Mouse (Mus musculus): ENCODE results near the gene Stac2.

Gene Stac2

DNA sequence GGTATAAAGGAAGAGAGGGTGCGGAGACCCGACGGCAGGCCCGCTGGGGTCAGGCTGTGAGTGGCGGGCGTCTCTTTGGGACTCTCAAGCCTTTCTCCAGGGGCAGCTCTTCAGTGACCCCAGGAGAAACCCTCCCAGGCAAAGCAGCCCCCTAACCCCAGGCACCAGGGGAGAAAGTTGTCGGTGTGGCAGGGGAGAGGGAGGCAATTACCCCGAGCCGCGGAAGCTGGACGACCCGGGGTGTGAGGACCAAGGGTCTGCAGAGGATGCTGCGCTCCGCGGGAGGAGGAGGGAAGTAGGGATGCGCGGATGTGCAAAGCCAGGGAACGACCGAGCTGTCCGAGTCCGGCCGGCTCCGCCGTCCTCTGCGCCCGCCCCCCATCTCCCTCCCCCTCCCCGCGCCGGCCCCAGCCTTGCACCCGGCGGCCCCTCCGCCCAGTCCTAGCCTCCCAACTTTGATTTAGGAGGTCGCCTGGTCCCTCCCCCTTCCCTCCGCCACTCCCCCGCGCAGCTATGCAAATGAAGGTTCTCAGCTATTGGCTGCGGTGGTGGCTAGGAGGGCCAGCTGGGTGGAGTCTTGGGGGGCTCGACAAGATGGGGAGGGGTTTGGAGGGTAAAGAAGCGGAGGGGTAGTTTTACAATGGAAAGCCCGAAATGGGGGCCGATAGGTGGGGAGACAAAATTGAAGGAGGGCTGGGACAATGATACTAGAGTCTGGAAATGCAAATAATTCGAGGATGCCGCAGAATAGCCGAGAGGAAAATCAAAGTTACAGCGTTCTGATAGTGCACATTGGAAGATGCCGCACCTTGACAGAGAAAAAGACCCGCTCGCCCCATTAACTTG lies at the start of gene Stac2:
Stac2 (minus strand) TSS at position 474 of the 846 bp plus-strand sequence.
- DNase-seq (ENCODE audit: low read depth), result no peak

DNA sequence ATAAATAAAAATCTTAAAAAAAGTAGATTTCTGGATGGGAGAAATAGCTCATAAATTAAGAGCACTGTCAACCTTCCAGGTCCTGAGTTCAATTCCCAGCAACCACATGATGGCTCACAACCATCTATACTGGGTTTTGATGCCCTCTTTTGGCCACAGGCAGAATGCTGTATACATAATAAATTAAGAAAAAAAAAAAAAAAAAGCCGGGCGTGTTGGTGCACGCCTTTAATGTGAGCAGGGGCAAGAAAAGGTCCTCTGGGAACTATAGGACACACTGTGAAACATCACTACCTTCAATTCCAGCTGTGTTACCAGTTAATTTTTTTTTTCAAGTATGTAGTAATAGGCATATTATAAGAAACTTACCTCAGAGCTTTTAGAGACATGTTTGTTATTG lies 48.1 kb upstream of the Stac2 start:
- no peak for DNase-seq (ENCODE audit: low read depth)

DNA sequence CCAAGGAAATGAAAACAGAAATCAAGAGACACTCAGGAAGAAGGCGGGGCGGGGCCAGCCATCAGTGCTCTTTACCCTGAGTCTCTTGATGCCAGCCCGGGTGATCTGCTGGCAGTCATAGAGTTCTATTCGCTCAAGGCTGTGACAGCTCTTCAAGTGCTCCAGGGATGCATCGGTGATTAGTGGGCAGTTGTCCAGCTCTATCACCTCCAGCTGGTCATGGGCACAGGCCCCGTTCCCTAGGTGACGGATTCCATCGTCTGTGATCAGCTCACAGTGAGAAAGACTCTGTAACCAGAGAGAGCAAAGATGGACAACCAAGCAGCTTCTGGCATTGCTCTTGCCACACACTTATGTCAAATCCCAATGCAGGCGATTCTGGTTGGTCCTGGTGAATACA lies 37.3 kb upstream of the Stac2 start:
- DNase-seq (ENCODE audit: low read depth), result no peak

GRCm38 (mm10) chr11:98088224-98088623 lies 35.0 kb upstream of the Stac2 start:
- no peak for DNase-seq (ENCODE audit: low read depth)

DNA sequence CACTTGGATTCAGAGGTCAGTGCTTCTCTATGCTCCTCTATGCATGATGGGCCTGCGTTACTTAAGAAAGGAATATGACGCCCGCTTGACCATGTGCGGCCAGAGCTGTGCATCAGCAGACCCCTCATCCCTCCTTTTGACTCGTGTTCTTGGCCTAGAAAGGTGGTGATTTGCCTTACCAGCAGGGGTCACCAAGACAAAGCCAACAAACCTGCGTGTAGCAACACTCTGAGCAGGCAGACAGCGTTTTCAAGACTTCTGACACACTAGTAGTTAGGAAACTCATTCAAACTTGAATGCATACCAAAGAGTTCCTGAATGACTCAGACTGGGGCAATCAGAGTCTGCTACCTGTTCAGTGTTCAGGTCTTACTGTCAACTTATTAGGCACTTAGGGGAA lies 33.3 kb upstream of the Stac2 start:
- no peak for DNase-seq (ENCODE audit: low read depth)

DNA sequence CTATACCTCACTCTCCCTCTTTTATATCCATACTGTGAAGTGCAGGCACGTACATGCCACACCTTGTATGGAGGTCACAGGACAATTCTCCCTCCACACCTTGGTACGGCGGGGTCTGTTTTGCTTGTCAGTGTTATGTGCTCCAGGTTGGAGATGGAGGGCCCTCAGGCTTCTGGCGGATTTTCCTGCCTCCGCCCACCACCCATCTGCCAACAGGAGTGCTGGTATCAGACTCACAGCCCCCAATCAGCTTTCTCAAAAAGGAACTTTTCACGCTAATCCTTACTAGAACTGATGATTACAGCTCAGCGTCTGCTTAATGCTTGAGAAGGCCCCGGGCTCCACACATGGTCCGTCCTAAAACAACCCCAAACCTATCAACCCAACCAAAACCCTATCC lies 32.9 kb upstream of the Stac2 start:
- DNase-seq (ENCODE audit: low read depth), result no peak

DNA sequence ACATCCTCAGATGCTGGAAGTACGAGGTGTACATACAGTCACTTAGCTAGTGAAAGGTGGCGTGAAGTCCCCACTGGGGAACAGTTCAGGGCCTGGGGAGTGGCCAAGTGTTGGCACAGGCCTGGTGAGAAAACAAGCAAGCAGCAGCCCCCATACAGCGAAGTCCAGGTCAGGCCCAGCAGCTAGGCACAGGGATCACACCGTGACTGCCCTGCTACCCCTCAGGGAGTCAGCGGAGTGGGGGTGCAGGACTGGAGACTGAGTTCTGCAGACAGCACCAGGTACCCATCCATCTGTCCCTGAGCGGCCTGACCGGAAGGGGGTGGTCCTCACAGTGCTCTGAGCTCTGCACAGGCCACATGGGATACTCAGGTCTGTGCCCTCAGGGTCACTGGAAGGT lies 29.5 kb upstream of the Stac2 start:
- DNase-seq (ENCODE audit: low read depth), result no peak

DNA sequence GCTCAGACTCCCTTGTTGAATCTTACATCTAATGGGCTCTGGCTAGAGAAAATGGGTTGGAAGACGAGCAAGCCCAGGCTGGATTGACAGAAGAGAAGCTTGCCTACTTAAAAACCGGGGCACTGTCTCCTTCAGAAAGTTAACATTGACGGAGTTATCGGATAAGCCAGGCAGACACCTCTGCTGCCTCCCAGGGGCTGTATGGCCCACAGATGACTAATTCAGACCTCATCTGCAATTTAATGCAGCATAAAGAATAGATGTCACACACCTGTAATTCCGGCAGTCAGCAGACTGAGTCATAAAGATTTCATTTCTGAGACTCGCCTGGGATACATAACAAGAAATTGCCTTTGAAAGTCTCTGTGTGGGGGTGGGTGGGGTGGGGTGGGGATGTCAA lies 27.2 kb upstream of the Stac2 start:
- DNase-seq (ENCODE audit: low read depth), result no peak

DNA sequence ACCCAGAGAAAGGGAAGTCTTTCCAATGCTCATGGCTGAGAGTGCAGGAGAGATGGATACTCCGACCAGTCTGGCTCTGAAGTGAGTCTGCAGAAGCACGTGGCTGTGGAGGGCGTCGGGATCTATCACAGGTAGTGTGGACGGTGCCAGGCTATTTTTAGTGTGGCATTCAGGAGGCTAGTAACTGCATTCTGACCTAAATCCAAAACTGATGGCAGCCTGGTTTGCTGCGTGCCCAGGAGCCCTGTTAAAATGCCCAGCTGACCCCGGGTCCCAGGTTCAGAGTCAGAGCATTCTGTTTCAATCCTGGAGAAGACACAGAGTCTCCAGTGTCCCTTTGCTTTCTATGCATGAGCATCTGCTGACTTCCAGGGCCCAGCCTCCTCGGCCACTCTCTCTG lies 23.8 kb upstream of the Stac2 start:
- no peak for DNase-seq (ENCODE audit: low read depth)

DNA sequence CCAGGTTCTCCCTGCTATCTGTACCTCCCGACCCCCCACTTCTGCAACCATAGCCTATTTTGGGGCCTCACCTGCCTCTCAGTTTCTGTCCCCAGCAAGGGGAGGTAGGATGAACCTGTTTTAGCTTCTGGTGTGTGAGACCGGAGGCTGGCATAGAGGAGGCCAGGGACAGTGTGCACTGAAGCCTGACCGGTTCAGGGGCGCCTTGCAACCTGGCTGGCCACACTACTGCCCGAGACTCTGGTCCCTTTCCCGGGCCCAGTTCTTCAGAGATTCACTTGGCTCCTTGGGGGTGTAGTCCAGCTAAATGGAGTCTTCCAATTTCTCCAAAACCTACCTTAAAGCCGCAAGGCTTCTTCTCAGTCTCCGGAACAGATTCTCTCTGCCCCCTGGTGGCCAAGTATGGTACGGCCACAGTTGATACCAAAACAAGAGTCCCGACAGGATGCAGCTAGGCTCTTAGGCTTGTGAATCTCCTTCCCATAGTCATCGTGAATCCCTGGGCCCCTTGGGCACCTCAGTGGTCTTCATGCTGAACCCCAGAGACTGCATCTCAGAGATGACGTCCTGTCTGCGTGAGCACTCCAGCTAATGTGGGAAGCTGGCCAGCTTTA lies 22.0 kb upstream of the Stac2 start:
- peak; percentile 60 for DNase-seq (ENCODE audit: low read depth)

GRCm38 (mm10) chr11:98073442-98073841 lies 20.2 kb upstream of the Stac2 start:
- no peak for DNase-seq (ENCODE audit: low read depth)

DNA sequence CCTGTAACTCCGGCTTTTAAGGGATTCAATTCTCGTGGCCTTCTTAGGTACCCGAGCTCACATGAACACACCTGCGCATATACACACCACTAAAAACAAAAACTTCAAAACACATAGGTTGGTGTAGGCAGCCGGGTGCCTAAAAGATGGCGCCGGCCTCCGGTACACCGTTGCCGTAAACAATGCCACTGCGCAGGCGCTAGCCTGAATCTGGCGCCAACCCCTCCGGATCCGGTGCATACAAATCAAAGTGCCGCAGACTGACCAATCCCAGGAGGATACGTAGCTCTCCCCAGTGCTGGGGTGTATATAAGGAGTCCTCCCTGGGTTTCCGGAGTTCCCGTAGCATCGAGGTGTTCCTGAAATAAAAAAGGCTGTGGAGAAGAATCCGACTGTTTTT lies 14.0 kb upstream of the Stac2 start:
- no peak for DNase-seq (ENCODE audit: low read depth)

GRCm38 (mm10) chr11:98066201-98066600 lies 12.9 kb upstream of the Stac2 start:
- DNase-seq (ENCODE audit: low read depth), result no peak

- DNase-seq (ENCODE audit: low read depth), result no peak
Observed at GRCm38 (mm10) chr11:98061904-98062562, 8.8 kb upstream of the Stac2 start.

DNA sequence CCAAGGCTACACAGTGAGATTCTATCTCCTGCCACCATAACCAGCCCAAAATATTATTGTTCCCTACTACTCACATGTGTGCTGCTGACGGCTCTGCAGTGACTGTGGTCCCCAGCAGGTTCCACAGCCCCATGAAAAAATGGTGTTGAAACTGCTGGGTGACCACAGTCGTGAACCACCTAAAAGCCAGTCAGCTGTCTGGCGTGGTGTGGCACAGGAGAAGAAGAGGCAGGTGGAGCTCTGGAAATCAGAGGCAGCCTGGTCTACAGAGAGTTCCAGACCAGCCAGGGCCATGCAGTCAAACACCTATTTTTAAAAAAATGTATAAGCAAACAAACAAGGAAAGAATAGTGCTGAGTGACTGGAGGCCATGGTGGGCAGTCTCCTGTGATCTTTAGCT lies 8.2 kb upstream of the Stac2 start:
- DNase-seq (ENCODE audit: low read depth), result no peak

DNA sequence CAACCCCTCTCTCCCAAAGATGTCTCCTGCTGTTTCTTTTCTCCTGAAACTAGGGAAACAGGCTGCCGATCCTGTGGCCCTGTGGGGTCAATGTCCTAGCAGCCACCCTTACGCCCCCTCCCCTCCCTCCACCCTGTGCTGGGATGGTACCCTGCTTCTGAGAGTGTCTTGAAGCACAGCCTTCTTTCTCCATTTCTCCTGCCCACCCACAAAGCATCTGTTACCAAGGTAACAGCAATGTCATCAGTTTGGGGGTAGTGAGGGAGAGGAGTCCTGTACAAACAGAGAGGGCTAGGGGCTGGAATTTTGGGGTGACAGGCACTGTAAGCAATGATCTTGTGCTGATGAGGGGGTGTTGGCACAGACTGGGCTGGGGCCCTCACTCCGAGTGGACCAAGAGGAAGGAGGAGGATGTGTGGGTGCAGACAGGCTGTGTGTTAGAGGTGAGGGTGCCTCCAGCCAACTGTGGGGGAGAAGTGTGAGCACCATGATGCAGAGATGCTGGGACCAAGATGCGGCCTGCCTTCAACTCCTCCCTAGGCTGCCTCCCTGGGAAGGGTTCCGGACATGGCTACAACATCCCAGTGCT lies 6.9 kb upstream of the Stac2 start:
- no peak for DNase-seq (ENCODE audit: low read depth)

- DNase-seq (ENCODE audit: low read depth), result no peak
Observed at GRCm38 (mm10) chr11:98059662-98060061, 6.4 kb upstream of the Stac2 start.

GRCm38 (mm10) chr11:98057998-98058397 lies 4.7 kb upstream of the Stac2 start:
- no peak for DNase-seq (ENCODE audit: low read depth)

GRCm38 (mm10) chr11:98057466-98057865 lies 4.2 kb upstream of the Stac2 start:
- DNase-seq (ENCODE audit: low read depth), result no peak

- DNase-seq (ENCODE audit: low read depth), result no peak
Observed at GRCm38 (mm10) chr11:98052129-98052988, 903 bp downstream of the Stac2 start.

- DNase-seq (ENCODE audit: low read depth), result no peak
Observed at GRCm38 (mm10) chr11:98051611-98052128, 1.6 kb downstream of the Stac2 start.

DNA sequence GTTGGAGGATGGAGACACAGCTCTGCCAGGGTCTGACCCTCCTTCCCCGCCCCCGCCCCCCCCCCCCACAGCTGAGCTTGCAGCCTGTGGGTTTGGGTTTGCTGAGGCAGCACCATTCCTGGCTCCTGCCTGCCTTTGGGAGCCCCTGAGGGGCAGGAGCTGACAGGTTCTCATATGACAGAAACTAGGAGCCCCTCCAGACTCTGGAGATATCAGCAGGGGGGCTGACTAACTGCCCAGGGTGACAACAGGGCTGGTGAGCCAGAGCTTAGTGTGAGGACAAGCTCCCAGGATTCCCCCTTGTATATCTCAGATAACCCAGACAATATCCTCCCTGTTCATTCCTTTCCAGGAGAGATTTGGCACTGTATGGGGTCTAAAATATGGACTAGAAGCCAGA lies 2.3 kb downstream of the Stac2 start:
- no peak for DNase-seq (ENCODE audit: low read depth)

Measured in c-Kit-positive CD71-positive TER-119-negative erythroid progenitor cells, embryonic 14.5 days (primary cell).